Mouse (Mus musculus): ENCODE data around the gene Crybg3. TPM values are rescaled to one million over a fixed set of nuclear protein-coding genes. Genes with fewer than 3 reads are reported as not detected.
"Not testable (repeated sequence)": the region's sequence is repeated elsewhere in the genome, so short reads cannot be mapped to it uniquely, and the experiment has no call there.

The Crybg3 gene
- polyA plus RNA-seq, 1 experiment from 2014 or later, result 11.4 TPM

DNA sequence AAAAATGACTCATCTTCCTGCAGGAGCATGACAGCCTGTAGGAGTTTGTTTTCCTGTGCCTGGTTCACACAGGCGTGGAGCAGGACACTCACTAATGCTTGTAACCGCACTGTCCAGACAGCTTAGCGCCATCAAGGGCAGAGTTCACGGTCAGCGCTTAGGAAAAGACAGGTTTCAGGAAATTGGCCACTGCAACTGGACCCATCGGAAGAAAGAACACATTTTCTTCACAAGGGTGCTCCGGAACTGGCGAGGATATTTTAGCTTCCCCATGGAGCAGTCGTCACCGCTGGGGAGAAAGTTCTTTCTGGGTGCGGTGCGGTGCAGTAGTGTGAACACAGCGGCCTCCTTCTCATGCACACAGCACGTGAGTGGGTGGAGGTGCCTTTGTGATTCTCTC is 107.6 kb downstream of the Crybg3 start:
- Histone ChIP-seq H3K4me1 (no peaks in the 10 kb centered on the region), H3K4me3 (replicated peaks) (no peak overlapping the region), H3K27me3 (no peaks in the 10 kb centered on the region), H3K27ac (replicated peaks) (no peak overlapping the region), H3K9ac (no peak overlapping the region), H3K36me3 (peaks cover 56% of the 10 kb centered on the region), H3K4me2 (replicated peaks) (no peak overlapping the region), H3K9me3 (replicated peaks) (no peaks in the 10 kb centered on the region)
- no peak for ATAC-seq (ENCODE audit: insufficient number of reproducible peaks, low FRiP score, low TSS enrichment, low read depth)
- WGBS, result 86% methylated on average over 14 of the region's 14 CpGs

DNA sequence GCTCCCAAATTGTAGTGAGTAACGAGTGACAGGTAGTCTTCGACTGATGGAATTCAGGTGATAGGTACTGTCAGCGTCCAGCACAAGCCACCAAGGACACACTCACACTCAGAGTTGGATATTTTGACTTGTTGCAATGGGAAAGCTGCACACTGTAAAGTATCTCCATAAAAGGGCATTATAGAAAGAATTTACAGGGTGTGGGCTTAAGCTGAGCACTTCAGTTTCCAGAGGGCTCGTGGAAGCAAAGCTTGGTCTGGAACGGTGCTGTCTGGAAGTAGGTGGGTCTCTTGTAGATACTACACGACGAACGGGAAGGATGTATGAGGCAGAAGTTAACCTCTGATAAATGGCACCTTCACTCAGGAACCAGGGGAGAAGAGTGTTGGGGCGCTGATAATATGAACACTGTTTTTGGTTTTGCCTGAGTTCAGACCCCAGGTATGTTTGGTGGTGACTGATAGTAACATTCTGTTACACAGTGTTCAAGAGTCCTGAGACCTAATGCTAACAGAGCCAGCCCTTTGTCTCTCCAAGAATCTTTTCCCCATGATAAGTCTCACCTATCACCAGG is 112.7 kb downstream of the Crybg3 start:
- Histone ChIP-seq H3K4me2 (replicated peaks) (no peak overlapping the region), H3K27ac (replicated peaks) (no peak overlapping the region), H3K9ac (no peak overlapping the region), H3K27me3 (no peaks in the 10 kb centered on the region), H3K9me3 (replicated peaks) (no peaks in the 10 kb centered on the region), H3K36me3 (peaks cover 73% of the 10 kb centered on the region), H3K4me1 (no peaks in the 10 kb centered on the region), H3K4me3 (replicated peaks) (no peak overlapping the region)
- ATAC-seq (ENCODE audit: insufficient number of reproducible peaks, low FRiP score, low TSS enrichment, low read depth), result no peak
- 78% methylated on average over 9 of the region's 9 CpGs for WGBS

DNA sequence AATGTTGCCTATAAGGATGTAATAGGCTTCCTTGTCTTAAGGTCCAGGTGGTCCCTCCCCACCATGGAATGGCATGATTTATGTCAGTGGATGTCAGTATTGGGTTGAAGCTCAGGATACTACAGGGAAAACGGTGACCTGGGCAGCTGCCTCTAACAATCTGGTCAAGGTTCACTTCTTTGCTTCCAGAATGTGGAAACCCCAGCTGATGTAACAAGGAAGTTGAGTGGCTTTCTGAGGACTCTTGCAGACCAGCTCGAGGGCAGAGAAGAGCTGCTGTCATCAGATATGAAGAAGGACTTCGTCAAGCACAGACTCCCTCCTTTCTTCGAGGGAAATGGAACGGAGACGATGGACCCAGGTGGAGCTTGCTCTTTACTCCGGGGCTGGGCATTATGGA is 113.5 kb downstream of the Crybg3 start:
- no peak overlapping the region for H3K4me3 ChIP-seq (replicated peaks)
- 80% methylated on average over 7 of the region's 7 CpGs for WGBS
- H3K36me3 ChIP-seq, result peaks cover 71% of the 10 kb centered on the region
- no peak overlapping the region for H3K4me2 ChIP-seq (replicated peaks)
- no peaks in the 10 kb centered on the region for H3K27me3 ChIP-seq
- H3K27ac ChIP-seq (replicated peaks), result no peak overlapping the region
- ATAC-seq (ENCODE audit: insufficient number of reproducible peaks, low FRiP score, low TSS enrichment, low read depth), result no peak
- H3K4me1 ChIP-seq, result no peaks in the 10 kb centered on the region
- no peaks in the 10 kb centered on the region for H3K9me3 ChIP-seq (replicated peaks)
- H3K9ac ChIP-seq, result no peak overlapping the region

DNA sequence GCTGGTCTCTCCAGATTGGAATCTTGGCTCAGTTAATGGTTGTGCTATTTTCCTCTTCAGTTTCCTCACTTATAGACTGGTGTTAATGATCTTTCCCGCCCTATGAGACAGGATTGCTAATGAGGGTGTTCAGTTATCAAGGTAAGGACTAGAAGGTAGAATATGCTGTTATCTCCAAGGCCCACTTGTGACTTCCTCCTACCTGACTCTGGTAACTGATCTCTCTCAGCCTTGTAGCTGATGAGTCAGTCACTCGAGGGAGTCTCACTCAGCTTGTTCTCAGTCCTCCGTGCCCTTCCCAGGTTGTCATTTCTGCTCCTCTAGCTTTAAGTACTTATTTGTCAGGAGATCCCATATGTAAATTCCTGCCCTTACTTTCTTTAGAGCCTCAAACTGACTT is 122.8 kb downstream of the Crybg3 start:
- peaks cover 23% of the 10 kb centered on the region for H3K36me3 ChIP-seq
- H3K9ac ChIP-seq, result no peak overlapping the region
- no peak for ATAC-seq (ENCODE audit: insufficient number of reproducible peaks, low FRiP score, low TSS enrichment, low read depth)
- no peaks in the 10 kb centered on the region for H3K4me1 ChIP-seq
- no peaks in the 10 kb centered on the region for H3K9me3 ChIP-seq (replicated peaks)
- no peak overlapping the region for H3K4me2 ChIP-seq (replicated peaks)
- no peak overlapping the region for H3K4me3 ChIP-seq (replicated peaks)
- no peak overlapping the region for H3K27ac ChIP-seq (replicated peaks)
- no peaks in the 10 kb centered on the region for H3K27me3 ChIP-seq
- WGBS, result 79% methylated on average over 3 of the region's 3 CpGs

DNA sequence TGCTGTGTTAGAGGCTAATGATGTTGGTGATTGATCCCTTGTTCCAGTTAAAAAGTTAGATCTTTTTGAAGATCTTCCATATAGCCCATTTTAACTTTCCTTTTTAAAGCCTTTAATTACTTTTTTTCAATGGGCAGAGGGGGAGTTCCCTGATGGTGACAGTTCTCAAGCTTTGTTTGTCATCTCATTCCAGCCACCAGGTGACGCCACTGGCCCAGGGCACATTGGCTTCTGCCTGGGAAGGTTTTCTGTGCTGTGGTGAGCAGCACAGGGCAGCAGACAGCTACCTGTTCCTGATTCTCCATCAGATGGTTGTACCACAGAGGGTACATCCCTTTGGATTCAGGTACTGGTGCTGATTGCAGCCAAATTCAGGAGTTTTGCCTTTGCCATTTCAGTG is 126.0 kb downstream of the Crybg3 start:
- no peaks in the 10 kb centered on the region for H3K27me3 ChIP-seq
- H3K27ac ChIP-seq (replicated peaks), result no peak overlapping the region
- no peaks in the 10 kb centered on the region for H3K9me3 ChIP-seq (replicated peaks)
- H3K4me1 ChIP-seq, result 0 out of 2 replicates have a peak, but pooled peaks cover 7% of the 10 kb centered on the region
- peaks cover 17% of the 10 kb centered on the region for H3K36me3 ChIP-seq
- H3K4me2 ChIP-seq (replicated peaks), result no peak overlapping the region
- no peak overlapping the region for H3K4me3 ChIP-seq (replicated peaks)
- H3K9ac ChIP-seq, result no peak overlapping the region
- ATAC-seq (ENCODE audit: insufficient number of reproducible peaks, low FRiP score, low TSS enrichment, low read depth), result no peak
- WGBS, result 18% methylated on average over 1 of the region's 1 CpGs

DNA sequence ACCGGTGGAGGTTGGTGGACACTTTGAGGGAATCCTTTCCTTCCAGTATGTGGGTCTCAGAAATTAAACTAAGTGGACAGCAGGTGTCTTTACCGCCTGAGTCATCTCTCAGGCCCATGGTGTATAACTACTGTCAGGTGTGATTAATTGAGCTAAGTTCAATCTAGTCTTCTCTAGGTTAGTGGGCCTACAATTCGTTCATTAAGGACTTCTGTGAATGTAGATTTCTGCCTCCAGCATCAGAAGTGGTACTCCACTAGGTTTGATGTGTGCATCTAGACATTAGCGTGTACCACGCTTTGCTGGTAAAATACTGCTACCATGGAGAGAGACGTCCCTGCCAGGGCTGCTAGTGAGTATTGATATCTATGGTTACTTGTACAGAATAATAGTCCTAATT is 128.2 kb downstream of the Crybg3 start:
- WGBS, result 49% methylated on average over 6 of the region's 6 CpGs
- Histone ChIP-seq H3K4me3 (replicated peaks) (peak overlapping the region; percentile 77), H3K27me3 (no peaks in the 10 kb centered on the region), H3K36me3 (peaks cover 17% of the 10 kb centered on the region), H3K9ac (no peak overlapping the region), H3K4me2 (replicated peaks) (peak overlapping the region; percentile 61), H3K27ac (replicated peaks) (no peak overlapping the region), H3K4me1 (0 out of 2 replicates have a peak, but pooled peaks cover 7% of the 10 kb centered on the region), H3K9me3 (replicated peaks) (no peaks in the 10 kb centered on the region)
- ATAC-seq (ENCODE audit: insufficient number of reproducible peaks, low FRiP score, low TSS enrichment, low read depth), result no peak

DNA sequence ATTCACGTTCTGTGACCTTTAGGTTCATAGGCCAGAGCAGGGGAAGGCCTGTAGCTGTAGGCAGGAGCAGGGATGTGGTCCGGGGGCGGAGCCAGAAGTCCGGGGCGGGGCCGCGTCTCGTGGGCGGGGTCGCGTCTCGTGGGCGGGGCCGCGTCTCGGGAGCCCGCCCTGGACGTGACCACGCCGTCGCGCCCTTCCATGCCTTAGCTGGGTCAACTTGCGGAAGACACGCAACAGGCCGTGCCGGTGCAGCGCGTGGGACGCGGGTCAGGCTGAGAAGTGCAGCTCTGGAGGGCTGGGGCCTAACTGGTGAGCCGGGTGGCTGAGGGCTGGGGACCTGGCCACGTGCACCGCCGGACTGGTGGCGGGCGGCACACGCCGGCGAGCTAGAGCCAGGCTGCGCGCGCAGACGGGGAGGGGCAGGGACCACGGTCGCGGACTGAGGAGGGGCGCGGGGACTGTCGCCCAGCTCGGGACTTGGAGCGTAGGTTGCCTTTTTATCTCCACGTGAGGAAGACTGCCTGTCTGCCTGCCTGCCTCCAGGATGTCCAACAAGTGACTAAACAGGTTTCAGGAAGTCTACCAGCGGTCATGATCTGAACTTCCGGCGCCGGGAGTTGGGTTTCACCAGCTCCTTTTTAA is 129.0 kb downstream of the Crybg3 start, which contains the start of gene Riox2:
Gene Riox2 (plus strand): TSS at position 139 of the 642 bp plus-strand sequence.
- 0 out of 2 replicates have a peak, but pooled peaks cover 7% of the 10 kb centered on the region for H3K4me1 ChIP-seq
- no peaks in the 10 kb centered on the region for H3K27me3 ChIP-seq
- peak within 1 kb of the TSS; percentile 54 for H3K9ac ChIP-seq
- peak within 1 kb of the TSS; percentile 61 for H3K4me2 ChIP-seq (replicated peaks)
- H3K4me3 ChIP-seq (replicated peaks), result peak within 1 kb of the TSS; percentile 77
- WGBS, result 2% methylated on average over 56 of the region's 56 CpGs
- H3K27ac ChIP-seq (replicated peaks), result peak within 1 kb of the TSS; percentile 58; the same call in 1 of the 2 replicates
- H3K36me3 ChIP-seq, result peaks cover 13% of the 10 kb centered on the region; the same call in 1 of the 2 replicates
- no peaks in the 10 kb centered on the region for H3K9me3 ChIP-seq (replicated peaks)
- peak; percentile 90 for ATAC-seq (ENCODE audit: insufficient number of reproducible peaks, low FRiP score, low TSS enrichment, low read depth)

DNA sequence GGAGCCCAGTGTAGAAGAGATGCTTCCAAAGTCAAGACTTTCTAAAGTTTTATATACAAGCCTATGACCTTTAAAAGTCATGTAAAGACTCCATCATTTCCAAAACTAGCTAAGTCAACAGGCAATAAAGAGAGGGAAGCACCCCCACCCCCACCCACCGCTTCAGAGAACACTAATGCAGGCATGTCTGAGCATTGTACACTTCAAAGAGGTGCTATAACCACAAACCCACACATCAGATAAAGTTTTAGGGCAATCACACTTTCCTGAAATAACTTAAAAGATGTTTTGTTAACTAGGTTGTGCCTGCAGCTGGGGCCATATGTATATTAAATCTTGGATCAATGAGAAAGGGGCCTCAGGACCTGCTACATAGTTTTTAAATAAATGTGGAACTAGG is 130.9 kb downstream of the Crybg3 start:
- Histone ChIP-seq H3K9me3 (replicated peaks) (no peaks in the 10 kb centered on the region), H3K27me3 (no peaks in the 10 kb centered on the region), H3K27ac (replicated peaks) (no peak overlapping the region), H3K4me2 (replicated peaks) (no peak overlapping the region), H3K4me1 (0 out of 2 replicates have a peak, but pooled peaks cover 7% of the 10 kb centered on the region), H3K4me3 (replicated peaks) (no peak overlapping the region), H3K36me3 (no peaks in the 10 kb centered on the region), H3K9ac (no peak overlapping the region)
- 59% methylated on average over 1 of the region's 1 CpGs for WGBS
- no peak for ATAC-seq (ENCODE audit: insufficient number of reproducible peaks, low FRiP score, low TSS enrichment, low read depth)

DNA sequence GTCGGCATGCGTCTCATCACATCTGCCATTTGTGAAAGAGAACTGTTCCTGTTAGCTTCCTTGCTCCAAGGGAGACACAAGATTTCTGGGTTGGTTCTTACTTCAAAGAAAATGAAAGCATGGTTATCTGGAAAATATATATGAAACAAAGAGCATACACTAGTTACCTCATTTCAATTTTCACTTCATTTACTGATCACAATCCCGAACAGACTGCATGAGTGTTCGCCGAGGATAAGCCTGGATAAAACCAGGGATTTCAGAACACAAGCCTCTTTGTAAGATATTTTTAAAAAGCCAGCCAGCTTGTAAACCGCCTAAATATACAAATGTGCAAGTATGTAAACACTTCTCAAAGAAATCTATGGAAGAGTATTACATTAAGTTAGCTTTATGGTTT is 136.8 kb downstream of the Crybg3 start:
- WGBS, result 78% methylated on average over 6 of the region's 6 CpGs
- no peak overlapping the region for H3K27ac ChIP-seq (replicated peaks)
- no peak for ATAC-seq (ENCODE audit: insufficient number of reproducible peaks, low FRiP score, low TSS enrichment, low read depth)

DNA sequence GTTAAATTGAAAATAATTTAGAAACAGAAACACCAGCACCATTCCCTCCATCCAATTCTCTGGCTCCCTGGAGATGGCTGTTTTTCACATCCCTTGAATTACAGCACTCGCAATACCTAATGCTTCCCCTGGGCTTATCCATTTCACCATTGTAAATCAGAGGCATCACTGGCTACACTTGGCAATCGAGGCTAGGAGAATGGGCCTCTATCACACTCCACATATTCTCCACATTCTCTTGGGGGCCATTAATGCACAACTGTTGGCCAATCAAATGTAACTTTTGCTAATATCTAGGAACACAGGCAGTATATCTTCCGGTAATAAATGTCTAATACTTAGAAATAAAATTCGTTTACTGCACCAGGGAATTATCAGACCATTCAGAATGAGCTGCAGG is 137.2 kb downstream of the Crybg3 start:
- ATAC-seq (ENCODE audit: insufficient number of reproducible peaks, low FRiP score, low TSS enrichment, low read depth), result no peak
- Histone ChIP-seq H3K4me1 (no peaks in the 10 kb centered on the region), H3K9me3 (replicated peaks) (no peaks in the 10 kb centered on the region), H3K36me3 (no peaks in the 10 kb centered on the region), H3K27me3 (no peaks in the 10 kb centered on the region), H3K4me2 (replicated peaks) (no peak overlapping the region), H3K27ac (replicated peaks) (no peak overlapping the region), H3K4me3 (replicated peaks) (no peak overlapping the region), H3K9ac (no peak overlapping the region)
- WGBS, result 79% methylated on average over 4 of the region's 4 CpGs

More for the DNA sequence above, 136.8 kb downstream of the Crybg3 start:
- H3K9me3 ChIP-seq (replicated peaks), result no peaks in the 10 kb centered on the region
- H3K9ac ChIP-seq, result no peak overlapping the region
- H3K4me1 ChIP-seq, result no peaks in the 10 kb centered on the region
- no peaks in the 10 kb centered on the region for H3K27me3 ChIP-seq
- H3K4me3 ChIP-seq (replicated peaks), result no peak overlapping the region
- H3K4me2 ChIP-seq (replicated peaks), result no peak overlapping the region
- no peaks in the 10 kb centered on the region for H3K36me3 ChIP-seq

DNA sequence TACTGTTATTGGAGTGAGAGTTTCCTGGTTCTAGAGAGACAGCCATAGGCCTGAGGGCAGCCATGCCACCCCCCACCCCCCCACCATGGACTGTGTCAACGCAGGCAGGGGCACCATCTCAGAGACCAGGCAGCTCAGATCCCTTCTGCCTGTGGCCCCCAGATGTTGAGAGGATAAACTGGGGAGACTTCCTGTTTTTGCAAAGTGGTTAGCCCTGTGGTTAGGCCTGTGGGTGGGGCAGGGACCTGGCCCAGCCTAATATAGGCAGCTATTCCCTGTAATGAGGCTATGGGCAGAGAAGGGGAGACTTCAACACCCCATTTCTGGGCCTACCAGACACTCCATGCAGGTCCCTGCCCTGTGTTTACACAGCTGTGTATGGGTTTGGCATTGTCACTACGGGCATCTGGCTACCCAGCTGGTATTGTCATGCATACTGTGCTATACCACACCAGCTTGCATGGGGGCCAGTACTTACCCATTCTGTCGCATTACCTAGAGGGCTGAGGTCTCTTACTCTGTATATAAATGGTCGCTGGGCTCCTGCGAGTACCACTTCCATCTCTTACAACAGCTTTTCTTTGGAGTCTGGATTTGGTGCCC is 141.4 kb downstream of the Crybg3 start:
- H3K4me1 ChIP-seq; H3K4me3 ChIP-seq (replicated peaks); H3K27me3 ChIP-seq; H3K27ac ChIP-seq (replicated peaks); H3K4me2 ChIP-seq (replicated peaks); H3K36me3 ChIP-seq; H3K9me3 ChIP-seq (replicated peaks); H3K9ac ChIP-seq: not testable (repeated sequence)
- peak; percentile 29 for ATAC-seq (ENCODE audit: insufficient number of reproducible peaks, low FRiP score, low TSS enrichment, low read depth)
- WGBS, result 62% methylated on average over 5 of the region's 5 CpGs

All from embryonic facial prominence, embryonic 15.5 days (tissue).